Mouse (Mus musculus) forebrain, postnatal 0 days (tissue): ENCODE results near the gene Pafah1b3. TPM values are rescaled to one million over a fixed set of nuclear protein-coding genes. Genes with fewer than 3 reads are reported as not detected.

Source experiments
- ATAC-seq: fragments of 200-750 bp; cut with Nextera tagmentation; 2 replicates; pipeline ENCODE4 v1.8.0; 2017; ENCODE audit warnings: mild to moderate bottlenecking, moderate library complexity
- DNase-seq: peaks from one replicate; pipeline ENCODE4 v3.0.0-alpha.2; 2015
- H3K27ac ChIP-seq: fragments of 300-500 bp; sonication (generic); 2 replicates; pipeline ENCODE4 v1.5.1; 2014; ENCODE audit warnings: low read depth, mild to moderate bottlenecking, antibody characterized with exemption, low read length, moderate library complexity, mixed read lengths
- H3K27me3 ChIP-seq: fragments of 300-500 bp; sonication (generic); 2 replicates; pipeline ENCODE4 v1.6.1; 2014; ENCODE audit warnings: mild to moderate bottlenecking, low read length, mixed read lengths; ENCODE audit not compliant: insufficient read depth
- H3K36me3 ChIP-seq: fragments of 300-500 bp; sonication (generic); 2 replicates; pipeline ENCODE4 v1.6.1; 2014; ENCODE audit warnings: mild to moderate bottlenecking, moderate library complexity; ENCODE audit not compliant: insufficient read depth
- H3K4me1 ChIP-seq: fragments of 300-500 bp; sonication (generic); 2 replicates; pipeline ENCODE4 v1.6.1; 2014; ENCODE audit warnings: antibody characterized with exemption; ENCODE audit not compliant: insufficient read depth
- H3K4me2 ChIP-seq: fragments of 300-500 bp; sonication (generic); 2 replicates; pipeline ENCODE4 v1.6.1; 2014; ENCODE audit warnings: low read depth, mild to moderate bottlenecking, moderate library complexity
- H3K4me3 ChIP-seq: fragments of 300-500 bp; sonication (generic); 2 replicates; pipeline ENCODE4 v1.5.1; 2014; ENCODE audit warnings: low read depth, low read length, mixed read lengths
- H3K9ac ChIP-seq: fragments of 300-500 bp; sonication (generic); 2 replicates; pipeline ENCODE4 v1.6.1; 2014; ENCODE audit warnings: mild to moderate bottlenecking
- H3K9me3 ChIP-seq: fragments of 300-500 bp; sonication (generic); 2 replicates; pipeline ENCODE4 v1.6.1; 2016; ENCODE audit warnings: low read length
- CTCF ChIP-seq: sonication (generic); IDR thresholded peaks from 2 replicates; pipeline ENCODE4 v1.5.1; 2016; ENCODE audit warnings: antibody characterized with exemption, control low read depth, low read depth
- WGBS: fragments of 180-500 bp; shearing (Covaris S2); extraction: QIAGEN DNeasy Blood & Tissue Kit; methylation state at CpG from one replicate; pipeline ENCODE4 v1.1.7; 2014; 5-methylcytosine and 5-hydroxymethylcytosine counted together
- polyA plus RNA-seq: library from polyadenylated mRNA; unstranded; fragments of >200 nt; fragmentation: Nextera tagmentation; extraction: Ambion mirVana; gene quantifications from 2 replicates; pipeline ENCODE4 v1.2.1, GENCODE M21; 2015
- total RNA-seq: library from RNA; depleted of rRNA; stranded (reverse); fragments of >200 nt; gene quantifications from 2 replicates; pipeline ENCODE4 v1.2.3, GENCODE M21; 2014

Gene Pafah1b3
- total and polyA plus RNA-seq, 2 experiments from 2014 or later: 407 to 517 TPM

DNA sequence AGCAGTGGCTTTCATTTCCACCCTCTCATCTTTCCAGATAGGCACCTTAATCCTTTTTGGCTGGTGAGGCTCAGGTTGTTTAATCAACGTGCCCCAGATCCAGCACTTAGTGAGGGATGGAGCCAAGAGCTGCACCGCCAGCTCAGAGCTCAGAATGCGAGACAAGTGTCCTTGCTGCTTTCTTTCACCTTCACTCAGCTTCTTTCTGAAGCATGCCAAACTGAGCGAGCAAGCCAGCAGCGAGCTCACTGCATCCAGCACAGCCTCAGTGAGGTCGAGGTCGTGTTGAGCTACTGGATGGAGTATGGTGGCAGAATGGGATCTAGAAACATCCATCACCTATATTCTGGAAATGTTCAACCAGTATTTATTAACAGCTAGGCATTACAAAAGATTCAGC is 15.5 kb upstream of the Pafah1b3 start:
- 35% methylated on average over 7 of the region's 7 CpGs for WGBS

DNA sequence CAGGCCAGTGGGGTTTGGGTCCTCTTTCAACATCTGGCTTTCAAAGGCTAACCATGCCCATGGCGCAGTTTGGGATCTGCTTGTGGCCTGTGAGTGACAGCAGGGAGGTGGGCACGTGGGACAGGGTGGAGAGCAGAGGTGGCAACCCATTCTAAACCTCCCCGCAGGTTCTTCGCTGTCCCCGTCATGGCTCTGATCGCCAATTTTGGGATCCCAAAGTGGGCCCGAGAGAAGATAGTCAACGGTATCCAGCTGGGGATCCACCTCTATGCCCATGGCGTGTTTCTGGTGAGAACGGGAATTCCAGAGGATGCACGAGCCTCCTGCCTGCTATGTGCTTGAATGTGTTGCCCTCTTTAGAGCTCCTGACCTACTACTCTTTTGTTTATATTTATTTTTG is 13.4 kb upstream of the Pafah1b3 start:
- Histone ChIP-seq H3K9ac (no peak overlapping the region), H3K9me3 (no peaks in the 10 kb centered on the region), H3K27me3 (peaks cover 21% of the 10 kb centered on the region), H3K4me3 (no peak overlapping the region), H3K27ac (no peak overlapping the region), H3K36me3 (peaks cover 4% of the 10 kb centered on the region; the same call in 1 of the 2 replicates), H3K4me2 (no peak overlapping the region), H3K4me1 (peaks cover 8% of the 10 kb centered on the region; the same call in 1 of the 2 replicates)
- TF ChIP-seq CTCF: no peak
- WGBS: 81% methylated on average over 11 of the region's 11 CpGs
- no peak for ATAC-seq
- no peak for DNase-seq

More for the DNA sequence above, 15.5 kb upstream of the Pafah1b3 start:
- peaks cover 13% of the 10 kb centered on the region; the same call in 1 of the 2 replicates for H3K4me1 ChIP-seq
- peaks cover 4% of the 10 kb centered on the region; the same call in 1 of the 2 replicates for H3K36me3 ChIP-seq
- H3K9ac ChIP-seq: no peak overlapping the region
- no peaks in the 10 kb centered on the region for H3K9me3 ChIP-seq
- peaks cover 21% of the 10 kb centered on the region for H3K27me3 ChIP-seq
- no peak for DNase-seq
- H3K27ac ChIP-seq: no peak overlapping the region
- H3K4me3 ChIP-seq: no peak overlapping the region
- TF ChIP-seq CTCF: no peak
- ATAC-seq: no peak
- H3K4me2 ChIP-seq: no peak overlapping the region

DNA sequence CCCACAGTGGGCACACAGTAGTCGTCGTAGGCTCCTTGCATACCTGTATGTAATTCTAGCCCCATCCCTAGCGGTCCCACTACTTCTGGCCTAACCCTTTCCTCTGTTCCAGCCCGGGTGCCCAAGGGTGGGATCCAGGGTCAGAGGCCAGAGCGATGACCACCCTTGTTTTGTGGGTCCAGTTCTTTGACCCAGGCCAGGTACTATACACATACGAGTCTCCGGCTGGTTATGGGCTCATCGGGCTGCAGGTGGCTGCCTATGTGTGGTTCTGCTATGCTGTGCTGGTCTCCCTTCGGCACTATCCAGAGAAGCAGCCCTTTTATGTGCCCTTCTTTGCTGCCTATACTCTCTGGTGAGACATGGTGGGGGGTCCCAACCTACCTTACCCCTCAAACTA is 11.6 kb upstream of the Pafah1b3 start:
- H3K27me3 ChIP-seq: peaks cover 18% of the 10 kb centered on the region
- ATAC-seq (no peak), DNase-seq (no peak)
- peaks cover 4% of the 10 kb centered on the region; the same call in 1 of the 2 replicates for H3K36me3 ChIP-seq
- no peak overlapping the region for H3K4me3 ChIP-seq
- WGBS: 87% methylated on average over 9 of the region's 9 CpGs
- no peak overlapping the region for H3K27ac ChIP-seq
- no peaks in the 10 kb centered on the region for H3K9me3 ChIP-seq
- H3K4me2 ChIP-seq: no peak overlapping the region
- H3K4me1 ChIP-seq: 0 out of 2 replicates have a peak, but pooled peaks cover 4% of the 10 kb centered on the region
- no peak overlapping the region for H3K9ac ChIP-seq
- no peak for TF ChIP-seq CTCF

DNA sequence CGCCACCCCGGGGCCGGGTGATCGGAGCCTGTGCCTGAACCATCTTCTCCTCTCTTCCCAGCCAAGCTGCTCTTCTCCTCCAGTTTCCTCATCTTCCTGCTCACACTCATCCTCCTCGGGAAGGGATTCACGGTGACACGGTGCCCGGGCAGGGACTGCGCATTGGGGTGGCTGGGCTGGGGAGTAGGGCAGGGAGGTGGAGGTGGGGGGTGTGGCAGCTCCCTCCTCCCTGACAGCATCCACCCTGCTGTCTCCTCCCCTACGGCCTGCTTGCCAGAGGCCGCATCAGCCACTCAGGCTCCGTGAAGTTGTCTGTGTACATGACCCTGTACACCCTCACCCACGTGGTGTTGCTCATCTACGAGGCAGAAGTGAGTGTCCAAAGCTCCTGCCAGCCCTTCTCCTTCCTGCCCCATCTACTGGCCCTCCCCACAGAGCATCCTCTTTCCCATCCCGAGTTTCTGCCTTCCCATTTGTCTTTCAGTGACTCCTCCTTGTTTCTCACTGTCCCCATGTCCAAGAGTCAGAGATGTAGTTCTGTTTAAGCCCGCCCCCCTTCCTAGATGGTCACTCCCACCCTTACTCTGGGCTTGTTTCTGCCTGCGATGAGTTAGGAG is 11.0 kb upstream of the Pafah1b3 start:
- whole genome bisulfite sequencing: 70% methylated on average over 17 of the region's 17 CpGs
- no peak for DNase-seq
- H3K36me3 ChIP-seq: peaks cover 4% of the 10 kb centered on the region; the same call in 1 of the 2 replicates

DNA sequence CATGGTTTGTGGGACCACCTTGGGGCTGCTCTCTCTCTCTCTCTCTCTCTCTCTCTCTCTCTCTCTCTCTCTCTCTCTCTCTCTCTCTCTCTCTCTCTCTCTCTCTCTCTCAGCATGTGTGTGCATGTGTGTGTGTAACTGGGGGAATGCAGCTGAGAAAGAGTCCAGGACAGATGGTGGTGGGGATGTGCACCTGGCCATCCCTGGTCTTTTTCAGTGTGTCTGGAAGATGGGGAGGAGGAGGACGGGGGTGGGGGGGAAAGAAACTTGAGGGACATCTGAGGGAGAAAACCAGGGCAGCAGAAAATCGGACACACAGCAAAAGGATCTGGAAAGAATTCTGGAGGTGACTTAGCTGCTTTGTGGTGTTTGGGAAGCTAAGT is 8.8 kb upstream of the Pafah1b3 start:
- no peak for DNase-seq
- Histone ChIP-seq H3K9me3 (no peaks in the 10 kb centered on the region), H3K36me3 (peaks cover 4% of the 10 kb centered on the region; the same call in 1 of the 2 replicates), H3K27ac (peak overlapping the region; percentile 83), H3K4me3 (peak overlapping the region; percentile 67), H3K9ac (peak overlapping the region; percentile 87; the same call in 1 of the 2 replicates), H3K4me2 (peak overlapping the region; percentile 87), H3K4me1 (0 out of 2 replicates have a peak, but pooled peaks cover 4% of the 10 kb centered on the region), H3K27me3 (peaks cover under 1% of the 10 kb centered on the region; the same call in 1 of the 2 replicates)
- WGBS: 46% methylated on average over 2 of the region's 2 CpGs
- peak; percentile 9; the same call in 1 of the 2 replicates for ATAC-seq
- no peak for TF ChIP-seq CTCF

More for the DNA sequence above, 11.0 kb upstream of the Pafah1b3 start:
- Histone ChIP-seq H3K4me3 (no peak overlapping the region), H3K9me3 (no peaks in the 10 kb centered on the region), H3K4me1 (0 out of 2 replicates have a peak, but pooled peaks cover 4% of the 10 kb centered on the region), H3K9ac (no peak overlapping the region), H3K27ac (no peak overlapping the region), H3K4me2 (no peak overlapping the region), H3K27me3 (peaks cover 12% of the 10 kb centered on the region)
- no peak for ATAC-seq
- no peak for TF ChIP-seq CTCF

DNA sequence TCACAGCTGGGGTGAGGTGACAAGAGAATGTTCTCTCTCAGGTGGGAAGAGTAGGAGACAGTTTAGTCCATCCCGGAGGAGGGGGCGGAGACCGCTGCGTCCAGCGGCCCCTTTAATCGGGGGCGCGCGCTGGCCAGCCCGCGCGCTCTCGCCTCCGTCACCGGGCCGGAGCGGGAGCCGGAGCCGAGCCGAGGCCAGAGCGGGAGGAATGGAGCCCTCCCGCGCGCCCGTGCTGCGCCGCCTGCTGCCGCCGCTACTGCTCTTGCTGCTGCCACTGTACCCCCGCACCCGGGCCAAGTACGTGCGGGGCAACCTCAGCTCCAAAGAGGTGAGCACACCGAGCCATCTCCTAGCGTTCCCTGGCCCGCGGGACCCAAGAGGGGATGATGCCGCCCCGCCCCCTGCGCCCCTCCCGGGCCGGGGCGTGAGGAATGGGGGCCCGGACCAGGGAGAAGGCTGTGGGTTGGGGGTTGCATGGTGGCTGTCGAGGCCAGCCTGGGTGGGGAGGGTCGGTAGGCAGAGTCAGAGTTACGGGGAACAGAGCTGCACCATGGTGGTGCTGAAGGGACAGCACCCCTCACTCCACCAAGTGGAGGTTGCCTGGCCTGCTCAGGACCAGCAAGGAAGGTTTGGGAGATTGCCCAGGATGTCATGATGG is 8.3 kb upstream of the Pafah1b3 start, which contains the start of gene Tmem145:
TSS of gene Tmem145 (plus strand) at position 151 of the 658 bp plus-strand sequence.
- no peak for TF ChIP-seq CTCF
- H3K27ac ChIP-seq: peak within 1 kb of the TSS; percentile 83
- no peaks in the 10 kb centered on the region for H3K9me3 ChIP-seq
- peak within 1 kb of the TSS; percentile 67 for H3K4me3 ChIP-seq
- peak within 1 kb of the TSS; percentile 87 for H3K4me2 ChIP-seq
- H3K36me3 ChIP-seq: peaks cover 4% of the 10 kb centered on the region; the same call in 1 of the 2 replicates
- H3K9ac ChIP-seq: peak within 1 kb of the TSS; percentile 87
- H3K4me1 ChIP-seq: 0 out of 2 replicates have a peak, but pooled peaks cover 4% of the 10 kb centered on the region
- DNase-seq (peak; percentile 69), ATAC-seq (peak; percentile 74)
- H3K27me3 ChIP-seq: no peaks in the 10 kb centered on the region
- WGBS: under 1% methylated on average over 35 of the region's 47 CpGs

DNA sequence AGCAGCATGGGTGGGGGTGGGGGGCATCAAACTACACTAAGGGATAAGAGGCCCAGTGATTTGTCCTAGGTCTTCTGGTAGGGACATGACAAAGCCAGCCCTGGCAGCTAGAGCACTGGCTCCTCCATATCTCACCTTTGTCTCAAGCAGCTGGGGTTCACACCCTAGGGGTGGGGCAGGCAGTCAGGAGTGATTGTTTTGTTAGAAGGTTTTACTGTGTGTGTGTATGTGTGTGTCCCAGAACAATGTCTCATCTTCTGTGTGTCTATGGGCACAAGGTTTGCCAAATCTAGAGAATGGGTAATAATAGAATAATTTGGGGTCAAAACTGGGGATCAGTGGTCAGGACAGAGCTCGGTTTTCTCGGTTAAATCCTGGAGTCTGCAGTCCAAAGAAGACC is 7.7 kb upstream of the Pafah1b3 start:
- no peak overlapping the region for H3K27ac ChIP-seq
- 0 out of 2 replicates have a peak, but pooled peaks cover 4% of the 10 kb centered on the region for H3K36me3 ChIP-seq
- WGBS: 0% methylated on average over 2 of the region's 2 CpGs
- DNase-seq (no peak), ATAC-seq (no peak)
- peak overlapping the region; percentile 87 for H3K9ac ChIP-seq
- TF ChIP-seq CTCF: no peak
- no peaks in the 10 kb centered on the region for H3K27me3 ChIP-seq
- H3K4me1 ChIP-seq: 0 out of 2 replicates have a peak, but pooled peaks cover 4% of the 10 kb centered on the region
- H3K9me3 ChIP-seq: no peaks in the 10 kb centered on the region
- peak overlapping the region; percentile 87 for H3K4me2 ChIP-seq
- peak overlapping the region; percentile 67 for H3K4me3 ChIP-seq
